Mouse (Mus musculus): ENCODE data around the gene Fnd3c2. TPM values are rescaled to one million over a fixed set of nuclear protein-coding genes. Genes with fewer than 3 reads are reported as not detected.

The Fnd3c2 gene
- not detected in 4 replicates for total RNA-seq (2023; ENCODE audit: inconsistent age)

GRCm38 (mm10) chrX:106255276-106255675, at the start of gene Fnd3c2:
TSS of gene Fnd3c2 (minus strand) at chrX:106255376.

GRCm38 (mm10) chrX:106221058-106221457, 34.1 kb downstream of the Fnd3c2 start, which contains the start of gene Taf9b:
TSS of gene Taf9b (minus strand) at chrX:106221158.

GRCm38 (mm10) chrX:106186713-106187649, 68.2 kb downstream of the Fnd3c2 start, which contains the start of gene Pgk1:
TSS of gene Pgk1 (plus strand) at chrX:106187100.

Other genes with a start within 250 kb of the Fnd3c2 start
- 34.0 to 41.2 TPM (median 35.9 TPM) in 4 replicates for gene Magt1, start 243.5 kb downstream of the Fnd3c2 start, total RNA-seq (2023; ENCODE audit: inconsistent age)
- gene Cox7b, start 239.7 kb downstream of the Fnd3c2 start, total RNA-seq (2023; ENCODE audit: inconsistent age) = 108 to 126 TPM (median 114 TPM) in 4 replicates
- 12.9 to 16.9 TPM (median 15.2 TPM) in 4 replicates for gene Atp7a, start 228.1 kb downstream of the Fnd3c2 start, total RNA-seq (2023; ENCODE audit: inconsistent age)
- gene Tlr13, start 112.2 kb downstream of the Fnd3c2 start, total RNA-seq (2023; ENCODE audit: inconsistent age) = 0.27 to 0.84 TPM (median 0.45 TPM) in 4 replicates
- gene Pgk1, start 68.3 kb downstream of the Fnd3c2 start, total RNA-seq (2023; ENCODE audit: inconsistent age) = 79.7 to 94.1 TPM (median 85.9 TPM) in 4 replicates
- gene Taf9b, start 34.2 kb downstream of the Fnd3c2 start, total RNA-seq (2023; ENCODE audit: inconsistent age) = 11.6 to 12.4 TPM (median 12.2 TPM) in 4 replicates
- gene Fndc3c1, start 230.0 kb upstream of the Fnd3c2 start, total RNA-seq (2023; ENCODE audit: inconsistent age) = not detected in 4 replicates

All from B cell, adult (primary cell).